Comparison of ENCODE assay signal across 18 mouse cellular contexts in genomic region chr3:153432053-153432816, GRCm38 (mm10).
DNase-seq lines count a peak whose midpoint lies in the region; ATAC-seq and TF ChIP-seq lines count a peak whose summit lies in the region.
"Had no signal": no experiment of that assay in that cellular context is flagged by ENCODE, and none has a peak within 500 bp of the region (broad histone marks: within the 10 kb centered on the region; RNA-seq: fewer than 3 reads in every experiment).

No protein-coding gene starts in this region.

- no peak for ATAC-seq in kidney, postnatal 0 days (replicated peaks; ENCODE audit: low FRiP score, low read depth)
- no peak for ATAC-seq in forebrain, embryonic 14.5 days
- ATAC-seq: midbrain, embryonic 16.5 days had no signal

- H3K4me3 ChIP-seq in kidney, postnatal 0 days (replicated peaks; ENCODE audit: low read depth, low read length): no peak overlapping the region
- H3K4me3 ChIP-seq in forebrain, embryonic 14.5 days (ENCODE audit: low read depth, low read length): no peak overlapping the region
- H3K4me3 ChIP-seq: left cerebral cortex, adult 2 months; limb, embryonic 12.5 days; liver, embryonic 13.5 days had no signal

- no peaks in the 10 kb centered on the region for H3K27me3 ChIP-seq in kidney, postnatal 0 days (ENCODE audit: insufficient read depth, low read length)
- H3K27me3 ChIP-seq in forebrain, embryonic 14.5 days (replicated peaks; ENCODE audit: control insufficient read depth, insufficient read depth, low read length): no peaks in the 10 kb centered on the region
- H3K27me3 ChIP-seq: limb, embryonic 12.5 days; liver, embryonic 13.5 days had no signal

- H3K4me1 ChIP-seq in kidney, postnatal 0 days (replicated peaks; ENCODE audit: insufficient read depth, low read length): no peaks in the 10 kb centered on the region
- peaks cover 5% of the 10 kb centered on the region; the same call in 1 of the 2 replicates for H3K4me1 ChIP-seq in forebrain, embryonic 14.5 days (ENCODE audit: control insufficient read depth, insufficient read depth, low read length)

- H3K4me2 ChIP-seq in kidney, postnatal 0 days (ENCODE audit: low read length): no peak overlapping the region
- H3K4me2 ChIP-seq in forebrain, embryonic 14.5 days (ENCODE audit: low read length): no peak overlapping the region
- H3K4me2 ChIP-seq: limb, embryonic 12.5 days; liver, embryonic 13.5 days had no signal

- H3K9ac ChIP-seq in kidney, postnatal 0 days (ENCODE audit: low read depth, low read length): no peak overlapping the region
- no peak overlapping the region for H3K9ac ChIP-seq in forebrain, embryonic 14.5 days (ENCODE audit: low read length)
- H3K9ac ChIP-seq: limb, embryonic 12.5 days; liver, embryonic 13.5 days had no signal

- H3K36me3 ChIP-seq in kidney, postnatal 0 days (ENCODE audit: insufficient read depth, low read length): no peaks in the 10 kb centered on the region
- no peaks in the 10 kb centered on the region for H3K36me3 ChIP-seq in forebrain, embryonic 14.5 days (ENCODE audit: control insufficient read depth, insufficient read depth, low read length)
- H3K36me3 ChIP-seq: limb, embryonic 12.5 days; liver, embryonic 13.5 days had no signal

- H3K9me3 ChIP-seq in kidney, postnatal 0 days (replicated peaks; ENCODE audit: low read length): no peaks in the 10 kb centered on the region
- no peaks in the 10 kb centered on the region for H3K9me3 ChIP-seq in forebrain, embryonic 14.5 days (replicated peaks; ENCODE audit: control insufficient read depth, low read length)
- H3K9me3 ChIP-seq: limb, embryonic 12.5 days; liver, embryonic 13.5 days had no signal

- peak; percentile 24 for DNase-seq in embryo, embryonic 10.5 days (ENCODE audit: low spot score)
- no peak for DNase-seq in embryo, embryonic 11 days
- peak; percentile 31 for DNase-seq in kidney, postnatal 0 days (ENCODE audit: low spot score)
- no peak for DNase-seq in kidney, postnatal 36 days
- DNase-seq in brain, embryonic 14.5 days (ENCODE audit: low read depth): peak; percentile 78
- peak; percentile 61 for DNase-seq in forebrain, embryonic 14.5 days (ENCODE audit: low spot score)
- no peak for DNase-seq in urinary bladder, postnatal 36 days (ENCODE audit: low spot score in 2 of 2)
- DNase-seq: adrenal gland, postnatal 10 days; B cell, adult 2 months; gastrocnemius, postnatal 25 days; kidney, adult 8-10 months; liver, embryonic 13.5 days; right cerebral cortex, adult 18-20 months; spleen, adult 18-20 months; thymus, adult 18-20 months had no signal

- TF ChIP-seq CTCF in kidney, postnatal 0 days (IDR thresholded peaks at IDR 0.05; ENCODE audit: low read depth): no peak
- no peak for TF ChIP-seq CTCF in brain, embryonic 14.5 days (IDR thresholded peaks at IDR 0.05; ENCODE audit: borderline replicate concordance, extremely low read depth, insufficient read depth, insufficient read length)

- WGBS in kidney, postnatal 0 days: 92% methylated on average over 6 of the region's 6 CpGs
- WGBS in forebrain, embryonic 14.5 days: 60% methylated on average over 6 of the region's 6 CpGs

- no peak overlapping the region for H3K27ac ChIP-seq in kidney, postnatal 0 days
- 0 out of 2 replicates have a peak overlapping the region, but pooled peaks have one; percentile 5 for H3K27ac ChIP-seq in forebrain, embryonic 14.5 days (ENCODE audit: low read depth, low read length)
- H3K27ac ChIP-seq: left cerebral cortex, adult 2 months; limb, embryonic 12.5 days; liver, embryonic 13.5 days had no signal

- no peak for TF ChIP-seq POLR2A in brain, embryonic 14.5 days (IDR thresholded peaks at IDR 0.05; ENCODE audit: borderline replicate concordance, extremely low read depth, insufficient read depth, insufficient read length, poor library complexity, severe bottlenecking)

Comparison
In these comparisons a context has a peak if more than half of its experiments do, and no peak if none do; other contexts are left out.
1. DNase-seq: peak in embryo, embryonic 10.5 days (single experiment), kidney, postnatal 0 days (single experiment), brain, embryonic 14.5 days (single experiment) and forebrain, embryonic 14.5 days (single experiment); none in embryo, embryonic 11 days (single experiment), kidney, postnatal 36 days (0 of 2) and urinary bladder, postnatal 36 days (0 of 2).